Mouse (Mus musculus) limb, embryonic 11.5 days (tissue): ENCODE data around the gene Ppp2r3a. TPM values are rescaled to one million over a fixed set of nuclear protein-coding genes. Genes with fewer than 3 reads are reported as not detected.

Experiments
- ATAC-seq: fragments of 200-750 bp; cut with Nextera tagmentation; 2 replicates; pipeline ENCODE4 v1.8.0; 2017; ENCODE audit warnings: low read depth; ENCODE audit not compliant: insufficient number of reproducible peaks, low FRiP score, low TSS enrichment
- DNase-seq: peaks from one replicate; pipeline ENCODE4 v3.0.0-alpha.2; 2015; ENCODE audit warnings: low spot score
- H3K27ac ChIP-seq: fragments of 300-500 bp; sonication (generic); replicated peaks from 2 replicates; pipeline ENCODE4 v1.5.1; 2014; ENCODE audit warnings: low read depth, mild to moderate bottlenecking, low read length
- H3K27me3 ChIP-seq: fragments of 300-500 bp; sonication (generic); 2 replicates; pipeline ENCODE4 v1.6.1; 2014; ENCODE audit warnings: mild to moderate bottlenecking, low read length, mixed read lengths; ENCODE audit not compliant: control insufficient read depth, insufficient read depth
- H3K36me3 ChIP-seq: fragments of 300-500 bp; sonication (generic); 2 replicates; pipeline ENCODE4 v1.6.1; 2014; ENCODE audit warnings: mild to moderate bottlenecking, low read length, moderate library complexity, mixed read lengths; ENCODE audit not compliant: control insufficient read depth, insufficient read depth
- H3K4me1 ChIP-seq: fragments of 300-500 bp; sonication (generic); 2 replicates; pipeline ENCODE4 v1.6.1; 2014; ENCODE audit warnings: low read length, mixed read lengths; ENCODE audit not compliant: control insufficient read depth, insufficient read depth
- H3K4me2 ChIP-seq: fragments of 300-500 bp; sonication (generic); 2 replicates; pipeline ENCODE4 v1.6.1; 2014; ENCODE audit warnings: low read depth, mild to moderate bottlenecking, moderate library complexity; ENCODE audit not compliant: severe bottlenecking
- H3K4me3 ChIP-seq: fragments of 300-500 bp; sonication (generic); 2 replicates; pipeline ENCODE4 v1.5.1; 2014; ENCODE audit warnings: low read depth, low read length
- H3K9ac ChIP-seq: fragments of 300-500 bp; sonication (generic); 2 replicates; pipeline ENCODE4 v1.6.1; 2014; ENCODE audit warnings: mild to moderate bottlenecking, low read length
- H3K9me3 ChIP-seq: fragments of 300-500 bp; sonication (generic); 2 replicates; pipeline ENCODE4 v1.6.1; 2016; ENCODE audit warnings: low read length; ENCODE audit not compliant: control insufficient read depth
- whole genome bisulfite sequencing: fragments of 180-500 bp; shearing (Covaris S2); extraction: QIAGEN DNeasy Blood & Tissue Kit; methylation state at CpG from one replicate; pipeline ENCODE4 v1.1.7; 2014; 5-methylcytosine and 5-hydroxymethylcytosine counted together
- polyA plus RNA-seq: library from polyadenylated mRNA; unstranded; fragments of >200 nt; fragmentation: Nextera tagmentation; extraction: Ambion mirVana; gene quantifications from 2 replicates; pipeline ENCODE4 v1.2.1, GENCODE M21; 2014

Ppp2r3a gene
- polyA plus RNA-seq, 1 experiment from 2014 or later: 12.5 TPM

GRCm38 (mm10) chr9:101247541-101247940 lies 4.1 kb downstream of the Ppp2r3a start:
- Histone ChIP-seq H3K9ac (no peak overlapping the region), H3K27me3 (no peaks in the 10 kb centered on the region), H3K27ac (no peak overlapping the region), H3K4me2 (no peak overlapping the region), H3K4me1 (0 out of 2 replicates have a peak, but pooled peaks cover 2% of the 10 kb centered on the region), H3K4me3 (no peak overlapping the region), H3K36me3 (no peaks in the 10 kb centered on the region), H3K9me3 (no peaks in the 10 kb centered on the region)
- ATAC-seq (no peak), DNase-seq (no peak)
- 87% methylated on average over 7 of the region's 7 CpGs for WGBS

GRCm38 (mm10) chr9:101245493-101245892 lies 6.1 kb downstream of the Ppp2r3a start:
- ATAC-seq (no peak), DNase-seq (no peak)
- H3K9ac ChIP-seq: no peak overlapping the region
- H3K4me3 ChIP-seq: no peak overlapping the region
- 93% methylated on average over 5 of the region's 5 CpGs for WGBS
- H3K4me1 ChIP-seq: 0 out of 2 replicates have a peak, but pooled peaks cover 2% of the 10 kb centered on the region
- no peaks in the 10 kb centered on the region for H3K27me3 ChIP-seq
- no peak overlapping the region for H3K27ac ChIP-seq
- H3K9me3 ChIP-seq: no peaks in the 10 kb centered on the region
- no peak overlapping the region for H3K4me2 ChIP-seq
- H3K36me3 ChIP-seq: no peaks in the 10 kb centered on the region

GRCm38 (mm10) chr9:101243711-101244110 lies 7.9 kb downstream of the Ppp2r3a start:
- WGBS: 76% methylated on average over 2 of the region's 2 CpGs
- Histone ChIP-seq H3K4me3 (no peak overlapping the region), H3K36me3 (no peaks in the 10 kb centered on the region), H3K4me1 (no peaks in the 10 kb centered on the region), H3K27me3 (no peaks in the 10 kb centered on the region), H3K4me2 (no peak overlapping the region), H3K9me3 (no peaks in the 10 kb centered on the region), H3K9ac (no peak overlapping the region), H3K27ac (no peak overlapping the region)
- ATAC-seq (no peak), DNase-seq (no peak)

- Histone ChIP-seq H3K4me2 (no peak overlapping the region), H3K4me1 (no peaks in the 10 kb centered on the region), H3K27ac (no peak overlapping the region), H3K36me3 (no peaks in the 10 kb centered on the region), H3K9ac (no peak overlapping the region), H3K9me3 (no peaks in the 10 kb centered on the region), H3K4me3 (no peak overlapping the region), H3K27me3 (no peaks in the 10 kb centered on the region)
- WGBS: 88% methylated on average over 3 of the region's 3 CpGs
- ATAC-seq: no peak
- DNase-seq: no peak
These were observed 11.4 kb downstream of the Ppp2r3a start for GRCm38 (mm10) chr9:101240161-101240560.

- Histone ChIP-seq H3K36me3 (no peaks in the 10 kb centered on the region), H3K4me2 (no peak overlapping the region), H3K9me3 (no peaks in the 10 kb centered on the region), H3K4me3 (no peak overlapping the region), H3K4me1 (no peaks in the 10 kb centered on the region), H3K27ac (no peak overlapping the region), H3K9ac (no peak overlapping the region), H3K27me3 (no peaks in the 10 kb centered on the region)
- no peak for ATAC-seq
- WGBS: 83% methylated on average over 2 of the region's 2 CpGs
- no peak for DNase-seq
These were observed 15.8 kb downstream of the Ppp2r3a start for GRCm38 (mm10) chr9:101235786-101236185.

GRCm38 (mm10) chr9:101232034-101232433 lies 19.6 kb downstream of the Ppp2r3a start:
- Histone ChIP-seq H3K36me3 (no peaks in the 10 kb centered on the region), H3K4me2 (no peak overlapping the region), H3K27me3 (no peaks in the 10 kb centered on the region), H3K9ac (no peak overlapping the region), H3K27ac (no peak overlapping the region), H3K9me3 (no peaks in the 10 kb centered on the region), H3K4me3 (no peak overlapping the region), H3K4me1 (no peaks in the 10 kb centered on the region)
- 78% methylated on average over 6 of the region's 6 CpGs for WGBS
- ATAC-seq: no peak
- DNase-seq: no peak

- no peaks in the 10 kb centered on the region for H3K4me1 ChIP-seq
- H3K4me3 ChIP-seq: no peak overlapping the region
- ATAC-seq (no peak), DNase-seq (no peak)
- H3K9me3 ChIP-seq: no peaks in the 10 kb centered on the region
- H3K27me3 ChIP-seq: no peaks in the 10 kb centered on the region
- H3K27ac ChIP-seq: no peak overlapping the region
- H3K36me3 ChIP-seq: no peaks in the 10 kb centered on the region
- H3K4me2 ChIP-seq: no peak overlapping the region
- no peak overlapping the region for H3K9ac ChIP-seq
- 93% methylated on average over 3 of the region's 3 CpGs for WGBS
These were observed 21.6 kb downstream of the Ppp2r3a start for GRCm38 (mm10) chr9:101230028-101230427.

- Histone ChIP-seq H3K36me3 (no peaks in the 10 kb centered on the region), H3K4me1 (no peaks in the 10 kb centered on the region), H3K9ac (no peak overlapping the region), H3K27me3 (no peaks in the 10 kb centered on the region), H3K27ac (no peak overlapping the region), H3K4me2 (no peak overlapping the region), H3K9me3 (no peaks in the 10 kb centered on the region), H3K4me3 (no peak overlapping the region)
- DNase-seq: no peak
- no peak for ATAC-seq
These were observed 22.7 kb downstream of the Ppp2r3a start for GRCm38 (mm10) chr9:101228892-101229291.

- Histone ChIP-seq H3K4me3 (no peak overlapping the region), H3K27ac (no peak overlapping the region), H3K4me2 (no peak overlapping the region), H3K4me1 (no peaks in the 10 kb centered on the region), H3K36me3 (0 out of 2 replicates have a peak, but pooled peaks cover 2% of the 10 kb centered on the region), H3K9me3 (no peaks in the 10 kb centered on the region), H3K27me3 (no peaks in the 10 kb centered on the region), H3K9ac (no peak overlapping the region)
- ATAC-seq (no peak), DNase-seq (no peak)
- 92% methylated on average over 1 of the region's 1 CpGs for WGBS
These were observed 43.6 kb downstream of the Ppp2r3a start for GRCm38 (mm10) chr9:101207984-101208383.
